Mouse (Mus musculus): Measurements from ENCODE around the gene Zdhhc14.

Gene Zdhhc14

GRCm38 (mm10) chr17:5506553-5506952 is 14.2 kb downstream of the Zdhhc14 start:
- DNase-seq: no peak

DNA sequence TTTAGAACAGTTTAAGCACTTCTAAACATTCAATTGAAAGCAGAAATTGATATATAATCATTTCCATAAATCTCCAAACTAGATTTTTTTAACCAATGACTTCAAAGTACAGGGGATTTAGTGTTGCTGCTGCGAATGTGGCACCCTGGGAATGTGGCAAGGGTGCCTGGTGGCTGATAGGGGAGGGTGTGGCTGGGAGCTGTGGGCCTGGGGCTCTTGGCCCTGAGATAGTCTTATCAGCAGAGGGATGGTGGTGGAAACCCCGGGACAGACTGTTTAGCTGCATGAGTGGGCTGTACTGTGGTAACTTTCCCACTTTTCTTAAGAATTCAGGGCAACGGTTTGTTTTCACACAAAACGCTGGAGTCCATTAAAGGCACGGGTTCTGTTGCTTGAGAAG is 14.6 kb downstream of the Zdhhc14 start:
- DNase-seq: no peak

GRCm38 (mm10) chr17:5508030-5508429 is 15.7 kb downstream of the Zdhhc14 start:
- no peak for DNase-seq

GRCm38 (mm10) chr17:5510564-5510963 is 18.2 kb downstream of the Zdhhc14 start:
- DNase-seq: no peak

DNA sequence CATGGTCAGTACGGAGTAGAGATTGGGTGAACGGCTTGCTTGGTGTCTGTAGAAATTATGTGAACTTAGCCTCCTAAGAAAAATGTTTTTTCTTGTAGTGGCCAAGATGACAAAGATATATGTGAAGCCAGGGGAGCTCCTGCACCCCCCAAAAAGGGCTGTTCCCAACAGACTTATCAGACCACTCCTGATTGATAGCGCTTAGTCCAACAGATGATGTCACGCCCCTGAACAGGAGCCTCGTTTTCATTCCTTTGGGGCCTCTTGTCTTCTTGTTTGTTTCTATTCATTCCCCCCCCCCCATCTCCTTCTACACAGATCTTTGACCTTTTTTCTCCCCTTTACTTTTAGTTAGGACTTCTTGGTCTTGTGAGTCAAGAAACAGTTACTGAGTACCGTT is 19.4 kb downstream of the Zdhhc14 start:
- no peak for DNase-seq

DNA sequence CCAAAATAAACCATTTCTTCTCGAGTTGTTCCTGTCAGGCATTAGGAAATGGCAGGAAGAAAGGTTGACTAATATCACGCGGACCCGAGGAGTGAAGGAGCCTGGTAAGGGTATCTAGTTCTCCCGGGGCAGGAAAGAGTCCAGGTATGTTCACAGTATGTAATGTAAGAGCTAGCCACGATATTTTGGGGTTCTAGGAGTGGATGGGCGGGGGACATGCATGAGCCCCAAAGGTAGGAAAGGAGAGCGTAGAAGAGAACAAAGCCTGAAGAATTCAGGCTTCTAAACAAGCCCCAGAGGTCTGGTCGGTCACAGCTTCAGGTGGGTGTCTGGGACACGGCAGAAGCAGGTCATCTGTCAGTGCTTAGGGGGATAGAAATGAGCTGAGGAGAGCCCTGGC is 27.1 kb downstream of the Zdhhc14 start:
- no peak for DNase-seq

DNA sequence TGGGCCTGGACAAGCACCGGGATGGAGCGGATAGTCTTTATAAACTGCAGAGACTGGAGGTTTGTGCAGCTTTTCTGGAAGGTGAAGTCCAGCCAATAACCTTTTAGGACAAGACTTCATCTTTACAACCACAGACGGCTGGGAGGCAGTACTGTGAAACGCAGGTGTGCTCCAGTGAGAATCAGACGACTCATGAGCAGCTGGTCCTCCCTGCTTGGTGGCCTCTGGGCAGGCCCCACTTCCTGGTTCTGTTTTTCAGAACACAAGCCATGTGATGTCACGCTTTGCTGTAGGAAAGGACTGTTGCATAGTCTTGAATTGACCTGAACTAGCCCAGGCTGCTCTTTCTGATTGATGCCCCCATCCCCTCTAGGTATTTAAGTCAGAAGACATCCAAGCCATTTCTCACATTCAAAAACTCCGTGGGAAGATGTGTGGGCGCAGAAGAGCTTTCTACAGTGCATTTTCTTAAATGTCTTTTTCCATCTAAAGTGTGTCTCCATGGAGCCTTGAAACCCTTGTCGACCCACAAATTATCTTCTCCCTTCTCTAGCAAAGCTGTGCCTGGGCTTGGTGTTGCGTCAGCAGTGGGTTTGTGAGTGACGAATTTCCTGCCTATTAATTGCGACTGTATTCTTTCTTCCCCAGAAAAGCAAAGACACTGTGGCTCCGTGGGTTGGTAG is 27.7 kb downstream of the Zdhhc14 start:
- no peak for DNase-seq

GRCm38 (mm10) chr17:5521532-5521931 is 29.2 kb downstream of the Zdhhc14 start:
- no peak for DNase-seq

DNA sequence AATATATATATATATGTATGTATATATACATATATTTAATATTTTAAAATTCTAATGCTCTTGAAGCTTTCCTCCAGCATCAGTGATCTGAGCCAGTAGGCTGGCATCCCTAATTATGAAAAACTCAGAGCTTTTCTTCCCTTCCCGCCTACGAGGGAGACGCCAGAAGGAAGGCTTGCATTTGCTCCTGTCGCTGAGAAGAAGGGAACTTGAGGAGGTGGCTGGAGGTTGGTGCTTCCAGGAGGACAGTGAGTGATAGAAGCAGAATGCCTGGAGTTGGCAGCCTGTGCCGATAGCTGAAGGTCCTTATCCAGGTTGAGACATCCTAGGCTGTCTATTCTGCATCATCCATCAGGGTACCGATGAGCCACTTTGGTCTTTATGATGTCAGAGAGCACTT is 37.2 kb downstream of the Zdhhc14 start:
- DNase-seq: no peak

DNA sequence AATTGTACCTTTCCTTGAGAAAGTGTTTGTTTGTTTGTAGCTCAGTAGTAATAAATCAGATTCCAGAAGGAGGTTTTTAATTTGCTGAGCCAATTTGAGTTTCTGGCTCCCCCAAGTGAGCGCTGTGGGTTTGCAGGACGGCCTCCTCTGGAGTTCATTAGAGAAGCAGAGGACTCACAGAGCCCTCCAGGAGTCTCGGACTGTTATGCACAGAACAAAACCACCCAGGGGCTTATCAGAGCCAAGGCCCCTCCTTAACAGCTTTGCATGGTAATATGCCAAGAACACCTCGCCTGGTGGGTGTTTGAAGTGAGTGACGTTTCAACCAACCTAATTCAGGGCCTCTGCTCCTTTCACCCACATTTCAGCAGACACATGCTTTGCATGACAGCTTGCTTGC is 40.5 kb downstream of the Zdhhc14 start:
- no peak for DNase-seq

DNA sequence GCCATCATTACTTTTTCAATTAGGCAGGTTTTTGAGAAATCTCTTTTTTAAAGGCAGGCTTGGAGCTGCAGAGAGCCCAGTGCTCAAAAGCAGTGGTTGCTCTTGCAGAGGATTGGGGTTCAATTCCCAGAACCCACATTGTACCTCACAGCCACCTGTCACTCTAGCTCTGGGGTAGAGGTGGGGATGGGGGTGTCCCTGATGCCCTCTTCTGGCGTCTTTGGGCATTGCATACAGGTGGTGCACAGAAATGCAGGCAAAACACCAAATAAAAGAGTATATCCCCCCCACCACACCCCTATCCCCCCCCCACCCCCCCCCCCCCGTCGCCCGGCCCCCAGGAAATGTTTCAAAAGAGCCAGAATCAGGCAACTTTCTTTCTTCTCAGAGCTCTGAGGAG is 43.0 kb downstream of the Zdhhc14 start:
- no peak for DNase-seq

GRCm38 (mm10) chr17:5536259-5537094 is 44.1 kb downstream of the Zdhhc14 start:
- no peak for DNase-seq

- DNase-seq: no peak
Observed at GRCm38 (mm10) chr17:5537095-5537575, 44.8 kb downstream of the Zdhhc14 start.

DNA sequence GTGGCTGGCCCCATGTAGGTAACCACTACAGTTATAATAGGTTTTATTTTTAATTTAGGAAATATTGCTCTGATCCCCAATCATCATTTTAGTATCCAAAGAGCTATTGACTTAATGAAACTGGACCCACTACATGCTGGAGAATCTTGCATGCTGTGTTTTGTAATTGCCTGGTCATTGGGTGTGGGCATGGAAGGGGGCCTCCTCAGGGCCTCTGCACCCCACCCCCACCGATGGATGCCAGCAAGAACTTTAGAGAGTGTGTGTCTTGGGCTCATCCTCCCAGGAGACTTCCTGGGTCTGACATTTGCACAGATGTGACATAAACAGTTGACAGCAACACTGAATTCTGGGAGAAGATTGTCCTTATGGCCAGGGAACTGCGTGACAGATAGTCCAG is 49.8 kb downstream of the Zdhhc14 start:
- no peak for DNase-seq

DNA sequence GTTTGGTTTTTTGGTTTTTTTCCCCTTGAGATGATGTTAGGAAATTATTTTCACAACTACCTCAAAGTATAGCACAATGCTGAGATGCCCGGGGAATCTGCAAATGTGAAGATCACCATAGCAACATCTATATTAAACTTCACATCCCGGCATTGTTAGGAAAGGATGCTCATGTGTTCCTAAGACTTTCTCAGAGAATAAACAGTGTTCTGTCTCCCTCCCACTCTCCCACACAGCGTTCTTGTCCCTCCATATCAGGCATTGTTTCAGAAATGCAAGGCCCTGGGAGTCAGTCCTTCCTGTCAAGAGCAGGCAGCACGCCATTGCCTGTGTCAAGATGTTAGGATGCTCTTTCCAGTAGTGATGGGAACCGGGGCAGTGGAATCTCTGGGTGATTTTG is 51.7 kb downstream of the Zdhhc14 start:
- no peak for DNase-seq

DNA sequence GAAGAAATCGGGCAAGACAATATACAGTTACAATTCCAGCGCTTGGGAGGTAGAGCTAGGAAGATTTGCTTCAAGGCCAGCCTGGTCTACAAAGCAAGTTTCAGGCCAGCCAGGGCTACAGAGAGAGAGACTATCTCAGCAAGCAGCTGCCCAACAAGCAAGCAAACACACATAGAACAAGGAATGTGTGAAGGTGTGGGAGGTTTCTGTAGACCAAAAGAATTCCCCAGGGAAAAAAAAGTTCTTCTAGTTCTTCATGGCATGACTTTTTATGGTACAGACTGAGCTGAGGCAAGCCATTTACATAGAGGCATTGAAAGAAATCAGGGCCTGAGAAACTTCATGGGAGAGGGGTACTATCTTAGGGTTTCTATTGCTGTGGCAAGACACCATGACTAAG is 52.7 kb downstream of the Zdhhc14 start:
- DNase-seq: no peak

DNA sequence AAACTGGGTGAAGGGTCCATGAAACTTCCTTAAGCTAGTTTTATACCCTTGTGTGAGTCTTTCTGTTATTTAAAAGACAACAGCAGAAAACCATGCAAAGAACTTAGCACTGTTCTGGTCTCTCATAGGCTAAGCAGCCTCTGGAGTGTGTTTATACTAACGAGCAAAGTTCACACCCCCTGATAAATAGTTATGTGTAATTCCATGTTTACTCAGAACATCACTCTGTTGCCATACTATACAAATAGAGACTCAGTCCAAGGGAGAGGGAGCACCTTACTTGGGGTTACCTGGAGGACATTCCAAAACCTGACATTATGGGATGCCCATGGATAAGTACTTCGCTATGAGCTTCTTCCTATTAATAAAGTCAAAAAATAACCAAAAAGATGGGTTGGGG is 56.2 kb downstream of the Zdhhc14 start:
- no peak for DNase-seq

DNA sequence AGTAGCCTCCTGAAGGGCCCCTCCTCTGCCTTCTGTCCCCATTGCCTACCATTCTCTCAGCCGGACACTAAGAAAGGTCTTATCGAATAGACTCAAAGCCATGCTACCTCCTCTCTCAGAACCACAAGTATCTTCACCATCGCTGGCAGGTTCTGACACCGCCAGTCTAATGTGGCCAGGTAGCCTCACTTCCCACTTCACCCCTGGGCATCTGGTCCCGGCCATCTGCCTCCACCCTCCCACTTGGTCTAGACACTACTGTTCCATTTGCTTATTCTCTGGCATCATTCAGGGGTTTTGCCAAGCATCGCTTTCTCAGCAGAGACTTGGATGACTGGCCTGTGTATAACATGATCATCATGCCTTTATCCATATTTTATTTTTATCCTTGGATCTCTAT is 57.1 kb downstream of the Zdhhc14 start:
- DNase-seq: no peak

DNA sequence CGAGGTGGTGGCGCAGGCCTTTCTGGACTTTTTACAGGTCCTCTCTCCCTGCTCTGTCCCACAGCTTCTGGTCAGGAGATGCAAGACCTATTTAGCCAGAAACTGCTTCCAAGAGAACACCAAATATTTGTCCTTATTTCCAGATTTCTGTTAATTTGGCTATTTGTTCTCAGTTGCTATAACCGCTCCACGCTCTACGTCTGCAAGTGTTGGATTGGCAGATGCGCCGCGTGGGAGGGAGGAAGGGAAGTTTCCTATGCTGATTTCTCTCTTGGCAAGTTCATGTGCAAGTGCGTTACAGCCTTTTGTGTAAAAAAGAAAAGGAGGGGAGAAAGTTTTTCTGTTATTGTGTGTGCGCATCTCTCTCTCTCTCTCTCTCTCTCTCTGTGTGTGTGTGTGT is 58.1 kb downstream of the Zdhhc14 start:
- DNase-seq: no peak

- DNase-seq: no peak
Observed at GRCm38 (mm10) chr17:5551136-5551535, 58.8 kb downstream of the Zdhhc14 start.

DNA sequence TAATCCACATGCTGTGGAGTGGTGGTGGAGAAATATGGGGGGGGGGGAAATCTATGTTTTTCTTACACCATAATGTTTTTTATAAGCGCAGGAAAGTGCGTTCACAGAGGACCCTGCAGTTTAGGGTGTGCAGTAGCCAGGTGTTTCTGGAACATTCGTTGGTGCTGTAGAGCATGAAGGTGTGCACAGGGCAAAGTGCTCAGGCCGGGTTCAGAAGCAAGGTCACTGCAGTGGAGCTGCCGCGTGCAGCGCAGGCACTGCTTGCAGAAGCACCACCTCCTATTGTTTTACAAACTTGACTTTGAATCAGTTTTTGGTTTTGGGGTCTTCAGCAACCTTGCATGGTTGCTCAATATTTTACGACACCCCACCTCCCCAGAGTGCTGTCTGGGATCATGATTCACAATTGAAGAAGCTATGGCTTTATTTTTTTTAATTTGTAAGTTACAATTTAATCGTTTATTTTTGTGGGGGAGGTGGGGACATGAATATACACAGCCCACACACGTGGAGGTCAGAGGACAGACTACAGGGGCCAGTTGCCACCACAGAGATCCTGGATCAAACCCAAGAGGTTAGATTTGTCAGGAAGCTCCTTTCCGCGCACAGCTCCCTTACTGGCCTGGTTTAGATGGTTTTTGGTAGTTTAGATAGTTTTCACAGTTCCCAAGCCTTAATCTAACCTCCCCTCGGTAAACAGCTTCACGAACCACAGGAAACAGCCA is 59.8 kb downstream of the Zdhhc14 start:
- DNase-seq: no peak

- peak; percentile 87 for DNase-seq
Observed at GRCm38 (mm10) chr17:5553556-5553955, 61.2 kb downstream of the Zdhhc14 start.

- no peak for DNase-seq
Observed at GRCm38 (mm10) chr17:5554573-5554972, 62.2 kb downstream of the Zdhhc14 start.

- DNase-seq: peak; percentile 93
Observed at GRCm38 (mm10) chr17:5556568-5556967, 64.2 kb downstream of the Zdhhc14 start.
